Mouse (Mus musculus) adrenal gland, postnatal 4 days (tissue): ENCODE data around the gene 4930579F01Rik. TPM values are rescaled to one million over a fixed set of nuclear protein-coding genes. Genes with fewer than 3 reads are reported as not detected.
A peak's percentile ranks its signal among the peaks of the same experiment; 100 is the strongest.
"Not testable (repeated sequence)": the region's sequence is repeated elsewhere in the genome, so short reads cannot be mapped to it uniquely, and the experiment has no call there.

Source experiments
- DNase-seq, 2 experiments: peaks; one replicate each; pipeline ENCODE4 v3.0.0; 2021 to 2022; ENCODE audit warnings: low spot score in 2 of 2, mixed read lengths in 2 of 2
- total RNA-seq, 2 experiments: library from RNA; stranded (reverse); gene quantifications; 2 replicates each; pipeline ENCODE4 v1.2.3; 2021

Gene 4930579F01Rik
- total RNA-seq, 2 experiments from 2014 or later = not detected

DNA sequence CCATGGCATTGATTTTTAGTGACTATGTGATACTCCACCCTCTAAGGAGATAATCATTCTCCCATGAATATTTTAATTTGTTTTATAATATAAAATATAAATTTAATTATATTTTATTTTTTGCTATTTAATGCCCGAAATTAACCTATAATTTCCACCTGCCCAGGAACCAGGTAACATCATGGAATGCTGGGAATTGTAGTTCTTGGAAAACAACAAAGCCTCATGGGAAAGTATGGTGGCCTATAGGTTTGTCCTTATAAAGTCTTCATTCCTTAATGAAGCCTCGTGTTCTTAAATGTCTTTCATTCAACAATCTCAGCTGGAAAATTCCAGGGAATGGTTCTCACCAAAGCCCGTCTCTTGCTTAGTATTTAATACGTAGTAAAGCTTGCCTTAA, 38.6 kb downstream of the 4930579F01Rik start:
- no peak for DNase-seq

GRCm38 (mm10) chr3:138148811-138149210, 44.8 kb downstream of the 4930579F01Rik start:
- no peak for DNase-seq

GRCm38 (mm10) chr3:138144642-138145171, 48.9 kb downstream of the 4930579F01Rik start, which contains the start of gene Mttp:
Mttp (minus strand) TSS chr3:138144968.
- DNase-seq = peak in 1 of 2 experiments; percentile 49

GRCm38 (mm10) chr3:138144060-138144641, 49.5 kb downstream of the 4930579F01Rik start:
- no peak for DNase-seq

DNA sequence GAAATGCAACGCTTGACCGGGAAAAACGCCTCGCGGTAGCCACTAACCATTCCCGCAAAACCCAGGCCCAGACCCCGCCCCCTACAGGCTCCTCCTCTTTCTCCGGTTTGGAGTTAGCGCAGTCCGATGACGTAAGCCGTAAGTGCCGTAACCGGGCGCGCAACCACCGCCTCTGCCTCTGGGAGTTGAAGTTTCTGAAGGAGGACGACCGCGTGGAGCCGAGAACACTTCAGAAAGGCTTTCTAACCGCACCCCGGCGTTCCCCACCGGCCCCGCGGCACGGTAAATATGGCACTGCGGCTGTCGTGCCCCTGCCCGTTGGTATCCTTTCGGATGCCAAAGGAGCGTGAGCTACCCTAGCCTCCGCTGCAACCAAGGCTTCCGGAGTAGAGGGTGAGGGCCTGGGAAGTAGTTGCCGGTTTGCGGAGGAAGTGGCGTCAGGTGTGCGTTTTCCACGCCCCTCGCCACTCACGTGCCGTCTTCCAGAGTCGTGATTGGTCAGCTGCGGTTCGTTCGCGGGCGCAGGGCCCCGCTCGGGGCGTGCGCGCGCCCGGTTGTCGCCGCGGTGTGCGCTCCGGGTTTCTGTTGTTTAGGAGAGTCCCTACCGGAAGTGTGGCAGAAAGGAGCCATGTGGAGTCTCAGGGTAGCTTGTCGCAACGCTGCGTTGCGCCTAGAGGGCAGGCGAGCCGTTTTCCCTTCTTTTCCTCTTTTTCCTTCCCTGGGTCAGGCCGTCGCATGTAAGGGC, 50.1 kb downstream of the 4930579F01Rik start, which contains the start of gene Trmt10a:
Trmt10a (plus strand) TSS at position 134 of the 745 bp plus-strand sequence.
- peak; percentile 88 to 93 for DNase-seq

DNA sequence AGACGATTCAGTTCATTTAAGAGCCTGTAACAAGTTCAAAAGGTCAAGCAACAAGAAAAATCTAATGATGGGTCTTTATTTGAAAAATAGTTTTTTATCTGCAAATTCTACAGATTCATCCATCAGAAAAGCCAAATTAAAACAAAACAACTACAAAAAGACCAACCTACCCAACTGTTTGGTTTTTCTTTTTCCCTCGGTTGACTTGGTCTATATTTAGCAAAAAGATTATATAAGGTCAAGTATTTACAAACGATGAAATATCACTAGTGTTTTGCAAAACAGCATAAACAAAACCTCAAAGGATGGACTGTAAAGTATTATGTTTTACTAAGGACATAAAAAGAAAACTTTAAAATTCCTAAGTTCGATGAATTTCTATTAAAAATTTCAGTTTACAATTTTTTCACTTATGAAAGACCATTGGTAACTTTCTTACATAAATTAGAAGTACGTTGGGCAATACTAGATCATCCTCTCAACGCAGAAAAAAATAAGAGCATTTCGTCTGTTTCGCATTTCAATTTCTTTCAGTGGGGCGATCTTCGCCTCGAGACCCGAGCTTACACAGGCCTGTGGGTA, 50.8 kb downstream of the 4930579F01Rik start:
- DNase-seq = no peak

DNA sequence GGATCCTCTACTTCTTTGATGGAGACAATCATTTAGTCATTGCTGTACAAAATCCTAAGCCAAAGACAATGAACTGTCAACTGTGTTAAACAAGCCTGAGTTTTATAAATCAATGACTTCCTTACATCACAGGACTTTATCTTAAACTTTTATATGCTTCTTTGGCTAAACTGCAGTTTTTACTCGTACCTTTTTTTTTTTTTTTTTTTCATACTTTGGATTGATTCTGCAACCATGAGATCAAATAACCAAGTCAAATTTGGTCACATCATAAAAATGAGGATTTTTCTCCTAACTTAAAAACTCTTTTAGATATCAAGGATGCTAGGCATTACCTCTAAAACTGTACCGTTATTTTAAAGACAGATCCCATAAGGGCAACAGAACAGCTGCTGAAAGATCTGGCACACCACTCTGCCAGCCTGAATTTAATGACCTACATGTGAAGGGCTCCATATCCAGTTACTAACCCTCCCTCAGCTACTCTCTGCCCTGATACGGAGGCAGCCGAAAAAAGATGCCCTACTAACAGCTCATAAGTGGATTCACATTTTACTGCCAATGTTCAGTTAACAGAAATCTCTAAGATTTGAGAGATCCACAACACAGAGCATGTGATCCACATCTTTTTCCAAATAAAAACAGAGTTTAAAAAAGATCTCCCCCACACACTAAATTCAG, 51.4 kb downstream of the 4930579F01Rik start:
- no peak for DNase-seq

DNA sequence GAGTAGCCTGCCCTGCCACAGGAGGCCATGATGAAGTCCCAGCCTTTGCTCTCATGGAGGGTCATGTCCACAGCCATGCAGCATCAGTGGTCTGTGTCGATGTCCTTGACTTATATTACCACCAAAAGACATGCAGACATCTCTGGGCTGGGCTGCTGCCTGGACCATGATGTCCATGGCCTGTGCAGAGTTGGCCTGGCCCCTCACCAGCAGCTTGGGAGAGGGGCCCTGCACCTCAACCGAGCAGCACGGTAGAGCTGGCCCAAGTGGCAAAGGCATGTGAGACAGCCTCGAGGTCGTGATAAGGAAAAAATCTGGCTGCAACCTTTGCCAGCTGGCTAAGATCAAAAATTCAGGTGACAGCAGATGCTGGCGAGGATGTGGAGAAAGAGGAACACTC, 54.0 kb downstream of the 4930579F01Rik start:
- no peak for DNase-seq

- DNase-seq = not testable (repeated sequence)
Measured at GRCm38 (mm10) chr3:138138146-138138545, 55.5 kb downstream of the 4930579F01Rik start.

GRCm38 (mm10) chr3:138134528-138134927, 59.1 kb downstream of the 4930579F01Rik start:
- DNase-seq = no peak

DNA sequence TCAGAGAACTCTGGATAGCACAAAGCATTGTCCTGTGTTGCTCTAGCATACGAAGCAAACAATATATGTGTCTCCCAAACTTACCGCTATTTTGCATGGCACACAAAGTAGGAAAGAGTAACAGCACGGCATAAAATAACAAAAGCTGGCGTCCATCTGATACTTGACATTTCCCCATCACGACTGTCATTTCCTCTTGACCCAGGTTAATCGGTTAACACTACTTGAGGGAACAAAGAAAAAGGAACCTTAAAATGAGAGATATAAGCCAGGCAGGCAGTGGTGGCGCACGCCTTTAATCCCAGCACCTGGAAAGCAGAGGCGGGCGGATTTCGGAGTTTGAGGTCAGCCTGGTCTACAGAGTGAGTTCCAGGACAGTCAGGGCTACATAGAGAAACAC, 59.7 kb downstream of the 4930579F01Rik start:
- no peak for DNase-seq

- no peak for DNase-seq
Measured at GRCm38 (mm10) chr3:138133463-138133862, 60.2 kb downstream of the 4930579F01Rik start.

DNA sequence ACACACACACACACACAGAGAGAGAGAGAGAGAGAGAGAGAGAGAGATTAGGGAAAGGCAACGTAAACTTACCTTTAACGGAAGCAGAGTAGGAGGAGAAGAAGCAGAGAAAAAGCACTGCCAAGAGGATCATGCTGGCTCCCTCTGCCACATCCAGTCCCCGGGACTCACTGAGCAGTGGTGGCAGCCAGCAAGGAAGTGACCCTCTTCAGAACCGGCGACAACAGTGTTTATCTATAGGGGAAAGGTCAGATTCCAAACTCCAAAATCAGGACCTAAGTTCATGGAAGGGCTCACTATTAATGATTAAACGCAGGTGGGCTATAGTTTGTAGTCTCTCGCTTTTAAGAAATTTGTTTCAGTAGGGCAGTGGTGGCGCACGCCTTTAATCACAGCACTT, 62.5 kb downstream of the 4930579F01Rik start:
- DNase-seq = no peak

GRCm38 (mm10) chr3:138130692-138131091, 62.9 kb downstream of the 4930579F01Rik start:
- DNase-seq = no peak

GRCm38 (mm10) chr3:138129110-138129509, 64.5 kb downstream of the 4930579F01Rik start:
- DNase-seq = no peak

GRCm38 (mm10) chr3:138123842-138124241, 69.8 kb downstream of the 4930579F01Rik start:
- DNase-seq = no peak

- no peak for DNase-seq
Measured at GRCm38 (mm10) chr3:138121461-138121860, 72.2 kb downstream of the 4930579F01Rik start.

DNA sequence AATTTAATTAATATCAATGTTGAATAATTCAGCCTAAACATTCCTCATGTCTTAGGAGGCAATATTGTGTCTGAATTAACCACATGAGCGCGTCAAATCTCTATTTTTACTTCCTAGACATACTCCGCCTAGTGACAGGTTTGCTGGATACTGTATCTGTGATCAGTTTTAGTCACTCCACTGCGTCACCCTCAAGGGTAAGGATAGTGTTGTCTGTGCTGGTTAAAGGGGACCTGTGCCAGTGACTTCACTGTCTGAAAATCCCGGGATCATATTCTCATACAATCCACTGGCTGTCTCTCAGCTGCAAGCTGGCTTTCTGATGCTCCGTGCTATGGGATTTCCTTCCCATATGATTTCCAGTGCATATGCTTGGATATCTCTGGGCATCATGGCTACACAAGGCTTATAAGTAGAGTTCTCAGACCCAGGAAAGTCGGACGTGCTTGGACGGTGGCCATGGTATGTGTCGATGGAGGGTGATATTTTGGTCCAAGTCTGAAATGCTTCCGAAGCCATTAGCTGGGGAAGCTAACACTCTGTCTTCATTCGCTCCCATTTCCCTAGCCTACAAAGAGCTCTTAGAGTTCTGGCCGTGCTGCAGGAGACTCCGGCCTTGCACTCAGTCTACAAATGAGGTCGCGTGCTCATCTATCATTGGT, 74.0 kb downstream of the 4930579F01Rik start:
- DNase-seq = no peak

DNA sequence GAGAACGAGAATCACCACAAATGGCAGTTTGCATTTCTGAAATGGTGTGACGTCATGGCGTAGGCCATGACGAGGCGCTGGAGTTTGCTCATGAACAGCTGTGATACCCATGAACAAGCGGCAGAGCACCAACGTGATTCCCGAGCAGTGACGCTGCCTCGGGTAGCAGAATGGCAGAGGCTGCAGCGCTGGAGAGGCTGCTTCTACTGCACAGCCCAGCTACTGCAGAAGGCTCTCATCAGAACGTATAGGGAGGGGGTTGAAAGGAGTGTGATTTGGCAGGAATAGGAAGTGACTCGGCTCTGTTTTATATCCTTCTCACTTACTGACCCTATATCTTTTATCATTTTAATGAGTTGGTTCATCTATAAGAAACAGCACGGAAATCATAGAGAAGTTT, 74.8 kb downstream of the 4930579F01Rik start:
- DNase-seq = no peak

GRCm38 (mm10) chr3:138118392-138118791, 75.2 kb downstream of the 4930579F01Rik start:
- DNase-seq = no peak

GRCm38 (mm10) chr3:138116871-138117270, 76.8 kb downstream of the 4930579F01Rik start:
- DNase-seq = no peak
